Mouse (Mus musculus): ENCODE measurements around the gene Nr5a2. TPM values are rescaled to one million over a fixed set of nuclear protein-coding genes. Genes with fewer than 3 reads are reported as not detected.
"Not testable (repeated sequence)": the region's sequence is repeated elsewhere in the genome, so short reads cannot be mapped to it uniquely, and the experiment has no call there.

Nr5a2 gene
- polyA plus RNA-seq, 1 experiment from 2014 or later, result 3.6 TPM

DNA sequence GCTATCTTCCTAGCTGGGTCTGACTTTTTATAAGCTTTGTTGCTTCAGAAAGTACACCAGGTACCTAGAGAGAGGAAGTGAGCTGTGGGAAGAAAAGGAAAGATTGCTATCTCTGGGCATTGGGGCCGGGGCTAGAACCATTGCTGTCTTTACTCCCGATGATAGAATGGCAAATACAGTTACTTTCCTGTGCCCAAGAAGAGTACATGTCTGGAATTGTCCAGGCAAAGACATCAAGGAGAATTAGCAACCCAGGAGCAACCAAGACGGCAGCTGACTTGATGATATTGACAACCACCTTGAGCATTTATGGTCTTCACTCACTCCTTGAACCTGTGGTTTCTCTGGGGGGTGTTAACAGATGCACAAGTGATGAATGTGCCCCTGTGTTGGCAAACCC is 130.3 kb downstream of the Nr5a2 start:
- Histone ChIP-seq H3K9ac (no peak overlapping the region), H3K4me2 (no peak overlapping the region), H3K27ac (ENCODE audit: low read depth) (no peak overlapping the region), H3K4me3 (ENCODE audit: low read depth, low read length) (no peak overlapping the region), H3K9me3 (ENCODE audit: low read depth, low read length) (no peaks in the 10 kb centered on the region), H3K4me1 (ENCODE audit: insufficient read depth) (no peaks in the 10 kb centered on the region), H3K27me3 (ENCODE audit: insufficient read depth, low read length) (no peaks in the 10 kb centered on the region), H3K36me3 (ENCODE audit: insufficient read depth) (no peaks in the 10 kb centered on the region)
- WGBS, result 83% methylated on average over 3 of the region's 3 CpGs
- ATAC-seq (ENCODE audit: insufficient read depth) (no peak), DNase-seq (no peak)
- TF ChIP-seq CTCF (IDR thresholded peaks at IDR 0.05; ENCODE audit: low read depth), result no peak

DNA sequence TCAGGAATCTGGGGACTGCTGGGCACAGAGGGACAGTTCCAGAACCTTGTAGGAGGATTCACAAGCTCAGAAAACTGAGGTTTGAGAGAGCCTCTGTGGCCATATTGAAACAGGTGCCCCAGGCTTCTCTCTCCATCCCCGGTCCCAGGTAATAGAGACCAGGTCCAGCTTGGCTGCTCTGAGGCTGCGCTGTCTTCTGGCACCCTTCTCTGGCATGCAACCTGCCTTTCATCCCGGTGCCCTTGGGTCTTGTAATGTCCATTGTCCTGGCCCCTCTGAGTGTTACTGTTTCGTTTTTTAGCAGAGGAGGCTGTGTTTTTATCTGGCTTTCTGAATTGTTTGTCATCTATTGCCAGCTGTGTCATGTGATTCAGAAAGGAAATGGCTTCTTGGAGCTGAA is 136.4 kb downstream of the Nr5a2 start:
- WGBS, result 69% methylated on average over 4 of the region's 4 CpGs
- H3K36me3 ChIP-seq (ENCODE audit: insufficient read depth), result no peaks in the 10 kb centered on the region
- no peaks in the 10 kb centered on the region for H3K27me3 ChIP-seq (ENCODE audit: insufficient read depth, low read length)
- H3K27ac ChIP-seq (ENCODE audit: low read depth), result no peak overlapping the region
- no peak for TF ChIP-seq CTCF (IDR thresholded peaks at IDR 0.05; ENCODE audit: low read depth)
- no peaks in the 10 kb centered on the region for H3K9me3 ChIP-seq (ENCODE audit: low read depth, low read length)
- H3K4me3 ChIP-seq (ENCODE audit: low read depth, low read length), result no peak overlapping the region
- no peaks in the 10 kb centered on the region for H3K4me1 ChIP-seq (ENCODE audit: insufficient read depth)
- no peak for ATAC-seq (ENCODE audit: insufficient read depth)
- no peak overlapping the region for H3K4me2 ChIP-seq
- H3K9ac ChIP-seq, result no peak overlapping the region
- DNase-seq, result no peak

DNA sequence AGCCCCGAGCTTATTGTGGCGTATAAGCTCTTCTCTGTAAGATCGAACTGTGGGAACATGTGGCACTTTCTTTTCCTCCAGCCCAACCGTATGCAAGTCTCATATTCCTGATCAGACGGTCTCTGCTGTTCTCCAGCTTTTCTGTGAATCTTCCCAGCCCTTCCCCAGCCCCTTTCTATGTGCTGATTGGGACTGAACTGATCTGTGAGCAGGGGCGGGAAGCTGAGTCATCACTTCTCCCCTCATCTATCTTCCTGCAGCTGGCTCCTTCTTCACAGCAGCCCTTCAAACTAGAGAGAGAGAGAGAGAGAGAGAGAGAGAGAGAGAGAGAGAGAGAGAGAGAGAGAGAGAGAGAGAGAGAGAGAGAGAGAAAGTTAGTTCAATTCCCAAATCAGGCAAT is 159.6 kb downstream of the Nr5a2 start:
- no peak overlapping the region for H3K4me2 ChIP-seq
- peak; percentile 54; the same call in 1 of the 2 replicates for ATAC-seq (ENCODE audit: insufficient read depth)
- DNase-seq, result peak; percentile 44
- WGBS, result 48% methylated on average over 6 of the region's 6 CpGs
- 0 out of 2 replicates have a peak, but pooled peaks cover 2% of the 10 kb centered on the region for H3K4me1 ChIP-seq (ENCODE audit: insufficient read depth)
- H3K9me3 ChIP-seq (ENCODE audit: low read depth, low read length), result no peaks in the 10 kb centered on the region
- no peak overlapping the region for H3K27ac ChIP-seq (ENCODE audit: low read depth)
- H3K36me3 ChIP-seq (ENCODE audit: insufficient read depth), result no peaks in the 10 kb centered on the region
- no peak overlapping the region for H3K4me3 ChIP-seq (ENCODE audit: low read depth, low read length)
- H3K9ac ChIP-seq, result no peak overlapping the region
- TF ChIP-seq CTCF (IDR thresholded peaks at IDR 0.05; ENCODE audit: low read depth), result no peak
- no peaks in the 10 kb centered on the region for H3K27me3 ChIP-seq (ENCODE audit: insufficient read depth, low read length)

DNA sequence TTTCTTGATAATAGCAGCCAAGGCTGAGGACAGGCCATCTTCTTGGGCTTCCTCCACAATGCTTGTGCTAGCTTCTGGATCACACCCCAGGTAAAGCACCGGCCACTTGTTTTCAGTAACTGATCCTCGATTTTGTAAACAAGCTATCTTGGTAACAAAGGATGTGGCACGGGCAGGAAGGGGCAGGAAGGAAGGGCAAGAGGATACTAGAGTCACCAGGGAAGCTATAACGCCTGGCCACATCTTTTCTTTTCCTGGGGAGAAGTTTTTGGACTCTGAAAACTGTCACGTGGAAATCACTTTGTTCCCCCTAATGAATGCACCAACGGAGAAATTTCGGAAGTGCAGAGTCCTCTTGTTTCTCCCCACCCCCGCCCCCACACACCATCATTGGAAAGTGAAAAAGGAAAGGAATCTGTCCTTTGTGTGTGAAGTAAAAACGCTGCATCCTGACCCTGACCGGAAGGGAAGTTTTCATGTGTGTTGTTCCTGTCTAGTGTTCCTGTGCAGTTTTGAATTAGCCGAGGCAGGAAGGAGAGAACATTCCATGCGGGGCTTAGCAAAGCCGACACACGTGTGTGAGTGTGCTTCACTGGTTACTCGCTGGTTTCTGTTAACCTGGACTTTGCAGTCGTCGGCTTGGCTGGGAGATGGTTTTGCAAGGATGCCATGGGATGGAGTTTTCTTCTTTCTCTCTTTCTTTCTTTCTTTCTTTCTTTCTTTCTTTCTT is 163.7 kb downstream of the Nr5a2 start:
- H3K9me3 ChIP-seq (ENCODE audit: low read depth, low read length), result no peaks in the 10 kb centered on the region
- no peaks in the 10 kb centered on the region for H3K27me3 ChIP-seq (ENCODE audit: insufficient read depth, low read length)
- no peak overlapping the region for H3K4me3 ChIP-seq (ENCODE audit: low read depth, low read length)
- 33% methylated on average over 17 of the region's 17 CpGs for WGBS
- H3K9ac ChIP-seq, result no peak overlapping the region
- TF ChIP-seq CTCF (IDR thresholded peaks at IDR 0.05; ENCODE audit: low read depth), result no peak
- 0 out of 2 replicates have a peak, but pooled peaks cover 2% of the 10 kb centered on the region for H3K4me1 ChIP-seq (ENCODE audit: insufficient read depth)
- no peak overlapping the region for H3K4me2 ChIP-seq
- peak; percentile 66 for DNase-seq
- ATAC-seq (ENCODE audit: insufficient read depth), result no peak
- H3K36me3 ChIP-seq (ENCODE audit: insufficient read depth), result no peaks in the 10 kb centered on the region
- no peak overlapping the region for H3K27ac ChIP-seq (ENCODE audit: low read depth)

DNA sequence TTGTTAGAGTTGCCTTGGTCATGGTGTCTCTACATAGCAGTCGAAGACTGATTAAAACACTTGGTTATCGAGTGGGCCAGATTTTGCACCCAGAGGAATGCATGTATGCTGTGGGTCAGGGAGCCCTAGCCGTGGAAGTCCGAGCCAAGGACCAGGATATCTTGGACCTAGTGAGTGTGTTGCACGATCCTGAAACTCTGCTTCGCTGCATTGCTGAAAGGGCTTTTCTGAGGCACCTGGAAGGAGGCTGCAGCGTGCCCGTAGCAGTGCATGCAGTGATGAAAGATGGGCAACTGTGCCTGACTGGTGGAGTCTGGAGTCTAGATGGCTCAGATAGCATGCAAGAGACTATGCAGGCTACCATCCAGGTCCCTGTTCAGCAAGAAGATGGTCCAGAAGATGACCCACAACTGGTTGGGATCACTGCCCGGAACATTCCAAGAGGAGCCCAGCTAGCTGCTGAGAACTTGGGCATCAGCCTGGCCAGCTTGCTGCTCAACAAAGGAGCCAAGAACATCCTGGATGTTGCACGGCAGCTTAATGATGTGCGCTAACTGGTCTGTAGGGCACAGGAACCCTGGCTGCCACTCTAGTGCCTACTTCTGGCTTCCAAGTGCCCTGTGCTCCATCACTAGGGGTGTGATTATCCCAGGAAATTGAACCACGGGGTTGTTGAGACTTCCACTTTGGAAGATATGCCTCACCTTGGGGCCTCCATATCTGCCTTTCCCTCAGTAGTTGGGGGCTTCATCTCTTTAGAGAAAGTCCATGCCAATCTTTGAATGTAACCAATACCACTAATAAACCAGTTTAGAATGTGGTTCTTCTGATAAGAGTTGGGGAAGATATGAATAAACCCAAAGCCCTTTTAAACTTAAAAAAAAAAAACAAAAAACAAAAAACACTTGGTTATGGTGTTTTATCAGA is 167.0 kb downstream of the Nr5a2 start:
- H3K4me1 ChIP-seq (ENCODE audit: insufficient read depth); DNase-seq; ATAC-seq (ENCODE audit: insufficient read depth); H3K27me3 ChIP-seq (ENCODE audit: insufficient read depth, low read length); H3K4me2 ChIP-seq; H3K4me3 ChIP-seq (ENCODE audit: low read depth, low read length); H3K9me3 ChIP-seq (ENCODE audit: low read depth, low read length); H3K36me3 ChIP-seq (ENCODE audit: insufficient read depth); H3K27ac ChIP-seq (ENCODE audit: low read depth); H3K9ac ChIP-seq: not testable (repeated sequence)
- WGBS, result 96% methylated on average over 12 of the region's 12 CpGs

Measured in lung, embryonic 14.5 days (tissue).